15 mouse cellular contexts compared by ENCODE assay signal in the genomic region with DNA sequence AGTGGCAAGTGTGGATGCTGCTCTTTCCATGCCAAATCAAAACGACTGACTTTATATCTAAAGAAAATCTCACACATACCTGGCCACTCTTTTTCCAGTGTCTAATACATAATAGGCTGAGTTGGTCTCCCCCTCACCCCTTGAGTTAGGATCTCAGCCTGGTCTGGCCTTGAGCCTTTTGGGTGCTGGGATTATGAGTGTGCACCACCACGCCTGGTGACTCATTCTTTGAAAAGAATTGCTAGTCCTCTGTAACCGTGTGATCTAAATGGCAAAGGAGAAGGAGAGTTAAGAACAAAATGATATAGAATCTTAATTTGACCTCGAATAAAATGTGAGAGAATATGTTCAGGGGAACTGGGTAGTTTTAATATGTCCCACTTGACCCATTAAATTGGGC.
"Had no signal": no experiment of that assay in that cellular context is flagged by ENCODE, and none has a peak within 500 bp of the region (broad histone marks: within the 10 kb centered on the region; RNA-seq: fewer than 3 reads in every experiment).

No protein-coding gene starts in this region.

- H3K9me3 ChIP-seq: lung, embryonic 15.5 days; megakaryocyte, embryonic 14.5 days; midbrain, embryonic 10.5 days; midbrain, embryonic 13.5 days had no signal

- H3K27ac ChIP-seq: kidney, postnatal 0 days; left cerebral cortex, adult 2 months; liver, embryonic 14.5 days; lung, embryonic 15.5 days; midbrain, embryonic 10.5 days; midbrain, embryonic 13.5 days had no signal

- H3K9ac ChIP-seq: liver, embryonic 14.5 days; lung, embryonic 15.5 days; midbrain, embryonic 13.5 days had no signal

- H3K4me1 ChIP-seq: lung, embryonic 15.5 days; megakaryocyte, embryonic 14.5 days; midbrain, embryonic 10.5 days; midbrain, embryonic 13.5 days had no signal

- ATAC-seq: midbrain, embryonic 13.5 days; midbrain, embryonic 16.5 days had no signal

- H3K36me3 ChIP-seq: midbrain, embryonic 13.5 days had no signal

- H3K27me3 ChIP-seq: lung, embryonic 15.5 days; megakaryocyte, embryonic 14.5 days; midbrain, embryonic 13.5 days had no signal

- DNase-seq: kidney, postnatal 25 days; layer of hippocampus, postnatal 36 days; lung, adult 18-20 months; lung, postnatal 10 days; lung, postnatal 36 days; thymus, adult 18-20 months; thymus, postnatal 36 days had no signal

- H3K4me3 ChIP-seq: left cerebral cortex, adult 2 months; lung, embryonic 15.5 days; megakaryocyte, embryonic 14.5 days; midbrain, embryonic 10.5 days; midbrain, embryonic 13.5 days had no signal

- H3K4me2 ChIP-seq: lung, embryonic 15.5 days; midbrain, embryonic 13.5 days had no signal
